Mouse (Mus musculus) layer of hippocampus, postnatal 14 days (tissue): ENCODE measurements at regions not wholly inside any gene's neighbourhood (a gene's known extent, or its start where the extent isn't known, plus 50 kb on each side); places are given as distances from the start of the nearest gene placed in this dataset.
A peak's percentile ranks its signal among the peaks of the same experiment; 100 is the strongest.

ENCODE experiments used
- DNase-seq, 2 experiments: peaks; one replicate each; pipeline ENCODE4 v3.0.0; 2021 to 2022; ENCODE audit warnings: low spot score in 2 of 2, mixed read lengths in 1 of 2

DNA sequence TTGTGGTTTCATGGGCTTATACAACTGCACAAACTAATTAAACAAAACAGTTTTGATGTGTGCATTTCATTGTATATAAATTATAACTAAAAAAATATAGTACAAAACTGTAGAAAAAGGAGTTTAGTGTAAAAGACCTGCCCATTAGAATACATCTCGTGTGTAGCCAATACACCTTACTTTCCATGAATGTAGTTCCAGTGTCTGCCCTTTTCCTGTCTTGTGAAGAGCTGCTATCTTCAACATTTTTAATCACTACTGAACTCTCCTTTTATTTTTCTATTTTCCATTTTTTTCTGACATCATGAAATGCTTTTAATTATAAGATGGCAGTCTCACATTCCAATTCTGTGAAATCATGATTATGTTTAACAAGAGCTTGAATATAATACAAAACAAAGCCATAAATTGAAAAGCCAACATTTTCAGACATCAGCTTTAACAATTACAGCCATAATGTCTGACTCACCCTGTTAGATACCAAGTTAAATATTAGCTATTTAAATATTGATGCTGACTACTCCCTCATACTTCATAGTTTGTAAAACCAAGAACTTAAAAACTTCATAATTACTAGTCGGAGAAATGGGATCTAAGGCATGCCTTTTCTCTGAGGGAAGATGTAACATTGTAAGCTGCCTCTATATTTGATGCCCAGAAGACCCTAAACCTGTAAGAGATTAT, 163.6 kb upstream of the Sema3d start:
- no peak for DNase-seq

DNA sequence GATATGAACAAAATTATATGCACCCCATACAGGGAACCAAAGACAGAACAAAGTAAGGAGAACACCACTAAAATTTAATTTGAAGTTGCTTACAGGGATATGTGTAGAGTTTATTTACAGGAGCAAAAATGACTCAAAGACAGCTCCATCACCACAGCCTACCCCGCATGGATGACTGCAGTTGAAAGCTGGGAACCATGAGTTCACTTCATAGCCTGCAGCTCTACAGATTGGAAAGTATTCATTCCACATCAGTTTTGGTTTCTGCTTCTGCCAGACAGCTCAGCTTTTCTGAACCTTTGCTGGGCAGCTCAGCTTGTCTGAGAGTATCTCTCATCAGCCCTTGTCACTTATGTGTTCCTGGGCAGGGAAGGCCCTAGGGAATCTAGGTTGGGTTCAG, 160.6 kb upstream of the Sema3d start:
- DNase-seq: no peak

DNA sequence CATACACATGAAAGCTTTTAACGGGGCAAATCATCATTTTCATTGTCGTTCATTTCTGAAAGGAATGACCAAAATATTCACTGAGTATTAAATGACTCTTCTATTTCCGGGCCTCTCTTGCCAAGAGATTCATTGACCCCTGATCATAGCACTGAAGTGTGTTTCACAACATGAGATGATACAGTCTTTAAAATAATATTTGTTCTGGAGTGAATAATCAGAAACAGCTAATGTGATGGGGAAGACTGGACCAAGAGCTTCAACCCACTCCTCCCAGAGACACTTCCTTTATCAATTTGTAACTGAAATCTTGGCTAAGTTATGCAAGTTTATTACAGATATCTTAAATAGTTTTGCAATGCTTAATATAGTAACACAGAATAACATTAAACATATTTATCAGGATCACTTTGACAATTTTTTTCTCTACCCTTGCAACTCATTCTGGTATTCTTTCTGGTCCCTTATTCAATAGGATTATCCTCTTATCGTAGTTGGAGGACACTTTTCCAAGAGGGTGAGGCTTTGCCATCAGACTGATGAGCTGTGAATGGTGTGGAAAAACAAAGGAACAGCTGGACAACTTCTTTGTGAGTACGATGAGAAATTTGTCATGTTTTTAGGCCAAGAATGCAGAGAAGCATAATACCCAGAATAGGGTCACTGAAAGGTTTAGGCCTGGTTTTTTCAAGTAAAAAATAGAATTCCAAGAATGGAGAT, 149.6 kb upstream of the Sema3d start:
- DNase-seq: no peak

DNA sequence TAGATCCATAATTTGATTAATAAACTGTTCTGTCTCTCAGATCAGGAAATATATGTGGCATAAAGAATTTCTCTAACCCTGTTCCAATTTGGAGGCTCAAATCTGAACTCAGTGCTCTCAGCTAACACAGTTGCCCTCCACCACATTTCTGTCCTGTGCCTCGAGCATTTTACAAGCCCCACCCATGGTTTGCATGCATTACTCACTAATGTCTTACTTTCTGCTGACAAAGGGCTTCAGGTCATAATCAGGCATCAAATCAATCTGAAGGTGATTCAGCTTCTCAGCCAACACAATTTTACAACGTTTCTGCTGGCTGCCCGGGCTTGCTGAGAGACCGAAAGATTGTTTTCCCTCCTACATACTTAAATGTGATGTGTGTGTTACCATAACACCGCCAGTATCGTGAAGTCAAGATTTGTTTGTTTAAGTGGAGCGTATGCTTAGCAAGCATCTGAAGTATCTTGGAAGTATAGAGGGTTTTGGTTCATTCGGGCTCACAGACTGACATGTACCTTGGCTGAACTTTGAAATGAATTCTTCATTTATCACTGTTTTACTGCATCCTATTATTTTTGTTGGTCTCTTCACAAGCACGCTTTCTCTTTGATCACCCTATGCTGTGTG, 139.9 kb upstream of the Sema3d start:
- DNase-seq: no peak

DNA sequence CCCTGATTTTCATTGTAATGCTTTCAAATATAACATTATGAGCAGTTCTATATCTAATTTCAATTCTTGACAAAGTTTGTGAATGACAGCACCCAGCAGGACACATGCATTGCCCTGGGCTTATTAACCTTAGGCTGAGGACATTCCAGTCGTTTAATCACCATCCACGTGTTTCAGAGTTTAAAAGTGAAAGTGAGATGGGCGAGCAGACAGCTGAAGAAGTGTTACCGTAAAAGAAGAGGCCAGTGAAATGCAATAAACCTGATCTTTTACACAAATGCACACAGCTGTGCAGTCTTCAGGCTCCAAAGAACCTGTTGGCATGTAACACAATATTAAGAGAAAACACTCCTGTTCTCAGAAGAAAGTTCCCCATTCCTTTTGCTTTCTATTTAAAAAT, 89.5 kb upstream of the Sema3d start:
- no peak for DNase-seq

DNA sequence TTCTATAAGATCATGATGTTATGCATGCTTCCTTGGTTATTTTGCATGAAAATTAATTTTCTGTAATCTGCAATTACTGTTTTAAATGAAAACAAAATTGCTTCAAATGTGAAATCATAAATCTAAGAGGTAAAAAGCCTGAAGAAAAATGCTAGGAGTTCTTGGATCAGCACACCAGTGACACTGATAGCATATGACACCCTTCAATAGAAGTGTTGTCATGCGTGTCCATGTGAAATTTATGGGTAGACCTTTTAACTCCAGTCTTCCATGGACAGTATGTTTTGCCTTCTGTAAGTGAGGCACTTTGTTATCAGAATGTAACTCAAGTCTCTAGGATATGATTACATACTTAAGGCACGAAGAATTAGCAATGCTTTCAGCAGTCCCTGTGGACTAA, 85.9 kb upstream of the Sema3d start:
- DNase-seq: no peak

DNA sequence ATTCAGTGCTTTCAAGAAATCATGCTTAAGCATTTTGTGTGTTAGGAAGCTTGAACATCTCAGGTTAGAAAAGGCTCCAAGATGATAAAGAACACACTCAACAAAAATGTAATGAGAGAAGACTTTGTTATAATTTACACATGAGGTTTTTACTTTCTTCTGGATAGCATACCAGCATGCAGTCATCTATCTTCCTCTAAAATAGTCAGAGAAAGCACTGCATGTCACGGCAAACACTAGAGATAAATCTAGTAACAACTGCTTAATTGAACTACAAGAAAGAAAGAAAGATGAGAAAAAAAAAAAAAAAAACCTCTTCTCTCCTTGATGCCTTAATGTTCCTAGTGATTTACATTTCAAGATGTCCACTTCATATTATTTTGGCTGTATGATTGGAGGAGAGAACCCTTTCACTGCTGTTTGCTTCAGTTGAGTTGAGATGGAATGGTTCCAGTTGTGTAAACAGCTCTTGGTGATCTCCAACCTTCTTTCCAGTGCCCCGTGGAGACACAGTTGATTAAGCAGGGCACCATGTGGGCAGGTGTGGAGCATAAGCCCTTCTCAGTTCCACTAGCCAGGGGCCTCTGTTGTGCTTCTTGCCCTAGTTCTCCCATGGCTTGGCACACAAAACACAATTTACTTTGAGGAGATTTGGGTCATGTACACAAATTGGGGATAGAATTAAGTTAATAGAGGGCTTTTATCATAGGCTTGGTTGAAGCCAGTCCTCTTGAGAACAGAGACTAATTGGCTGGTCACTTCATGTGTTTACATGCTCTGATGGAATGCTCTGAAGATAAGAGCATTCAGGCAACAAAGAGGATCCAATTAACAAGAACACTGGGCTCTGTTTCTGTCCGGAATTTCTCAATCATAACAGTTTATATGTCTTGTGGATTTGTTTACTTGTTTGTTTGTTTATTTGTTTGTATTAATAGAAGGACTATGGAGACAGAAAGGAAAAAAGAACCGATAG, 81.1 kb upstream of the Sema3d start:
- no peak for DNase-seq

DNA sequence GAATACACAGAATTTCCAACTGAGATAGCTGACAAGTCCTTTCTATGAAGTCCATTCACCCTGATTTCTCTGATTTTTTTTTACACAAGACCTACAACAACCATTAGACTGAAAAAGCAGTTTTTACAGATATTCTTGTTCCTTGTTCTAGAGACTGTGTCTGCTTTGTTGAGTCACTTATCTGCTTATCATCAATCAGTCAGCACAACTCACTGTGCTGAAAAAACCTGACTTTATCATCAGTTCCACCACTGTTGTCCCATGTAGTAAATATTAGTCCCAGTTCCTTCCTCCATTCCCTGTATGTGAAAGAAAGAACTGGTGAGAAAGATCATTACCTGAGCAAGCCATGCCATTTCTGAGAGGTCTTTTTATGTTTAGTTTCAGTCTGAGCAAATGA, 73.8 kb upstream of the Sema3d start:
- DNase-seq: no peak

DNA sequence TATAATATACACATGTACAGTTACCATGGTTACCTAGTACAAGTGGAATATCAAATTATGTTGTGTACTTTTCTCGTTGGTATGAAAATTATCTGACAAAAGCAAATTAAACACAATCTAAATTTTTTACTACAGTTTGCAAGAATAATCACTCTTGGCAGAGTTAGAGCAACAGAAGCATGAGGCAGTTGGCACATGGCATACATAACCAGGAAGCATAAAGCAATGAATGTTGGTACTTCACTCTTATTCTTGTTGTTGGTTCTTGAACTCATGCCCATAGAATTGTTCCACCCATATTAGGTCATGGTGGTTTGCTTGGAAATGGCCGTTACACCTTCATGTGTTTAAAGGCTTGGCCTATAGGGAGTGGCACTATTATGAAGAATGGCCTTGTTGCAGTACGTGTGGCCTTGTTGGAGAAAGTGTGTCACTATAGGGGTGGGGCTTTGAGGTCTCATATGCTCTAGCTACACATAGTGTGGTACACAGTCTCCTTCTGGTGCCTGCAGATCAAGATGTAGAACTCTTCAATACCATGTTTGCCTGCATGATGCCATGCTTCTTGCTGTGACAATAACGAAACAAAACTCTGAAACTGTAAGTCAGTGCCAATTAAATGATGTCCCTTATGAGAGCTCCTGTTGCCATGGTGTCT, 50.4 kb upstream of the Sema3d start:
- DNase-seq: peak in 1 of 2 experiments; percentile 18
